Mouse (Mus musculus) lung, adult 10 weeks (tissue): Measurements from ENCODE around the gene Amh. TPM values are rescaled to one million over a fixed set of nuclear protein-coding genes. Genes with fewer than 3 reads are reported as not detected.

Source experiments
- polyA plus RNA-seq: library from polyadenylated mRNA; stranded (reverse); fragments of 350-450 nt; fragmentation: Illumina TruSeq; extraction: RNeasy Lipid Tissue Mini Kit (QIAGEN cat#74804); gene quantifications from one replicate; pipeline ENCODE4 v1.2.3, GENCODE M21; 2014; ENCODE audit warnings: low read depth, low replicate concordance; ENCODE audit not compliant: insufficient read depth

The Amh gene
- 0.19 TPM for polyA plus RNA-seq

GRCm38 (mm10) chr10:80804916-80805315, at the start of gene Amh:
Amh (plus strand) TSS chr10:80805243.

DNA sequence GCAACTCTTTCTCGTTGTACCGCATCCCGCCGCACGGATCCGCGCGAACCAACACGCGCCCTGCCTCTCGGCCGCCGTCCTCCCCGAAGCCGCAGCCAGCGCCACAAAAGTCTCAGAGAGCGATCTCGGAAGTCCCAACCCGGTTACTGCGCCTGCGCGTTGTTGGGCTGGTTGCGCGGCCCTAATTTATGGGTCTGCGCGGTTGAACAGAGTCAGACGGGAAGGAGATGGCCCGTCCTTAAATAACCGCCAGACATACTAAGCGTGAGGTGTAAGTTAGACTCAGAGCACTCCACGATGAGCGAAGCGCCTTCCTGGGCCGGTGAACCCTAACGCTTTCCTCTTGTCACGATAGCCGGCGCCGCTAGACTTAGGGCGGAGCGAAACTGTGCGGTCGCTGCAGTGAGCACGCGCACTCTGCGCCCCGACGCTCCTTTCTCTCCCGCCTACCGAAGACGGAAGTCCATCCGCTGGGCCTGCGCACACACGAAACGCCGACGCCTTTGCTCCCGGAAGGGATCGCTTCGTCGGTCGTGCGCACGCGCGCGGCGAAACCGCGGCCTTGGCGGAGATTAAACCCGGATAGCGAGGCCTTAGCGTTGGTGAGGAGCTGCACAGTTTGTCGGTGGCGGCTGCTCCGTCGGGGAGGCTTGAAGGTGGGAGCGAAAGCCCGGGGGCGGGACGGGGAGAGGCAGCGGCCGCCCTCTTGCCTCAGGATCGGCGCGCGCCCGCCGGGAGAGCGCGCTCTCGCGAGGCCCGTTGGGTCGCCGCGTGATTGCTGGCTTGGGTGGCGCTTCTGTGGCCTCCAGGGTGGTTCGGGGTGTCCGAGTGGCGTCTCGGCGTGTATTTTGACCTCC, 6.7 kb upstream of the Amh start, which contains the start of the genes Sf3a2 and Plekhj1:
TSS of gene Sf3a2 (plus strand) at position 49 of the 857 bp plus-strand sequence.
TSS of gene Plekhj1 (minus strand) at position 477 of the 857 bp plus-strand sequence.

DNA sequence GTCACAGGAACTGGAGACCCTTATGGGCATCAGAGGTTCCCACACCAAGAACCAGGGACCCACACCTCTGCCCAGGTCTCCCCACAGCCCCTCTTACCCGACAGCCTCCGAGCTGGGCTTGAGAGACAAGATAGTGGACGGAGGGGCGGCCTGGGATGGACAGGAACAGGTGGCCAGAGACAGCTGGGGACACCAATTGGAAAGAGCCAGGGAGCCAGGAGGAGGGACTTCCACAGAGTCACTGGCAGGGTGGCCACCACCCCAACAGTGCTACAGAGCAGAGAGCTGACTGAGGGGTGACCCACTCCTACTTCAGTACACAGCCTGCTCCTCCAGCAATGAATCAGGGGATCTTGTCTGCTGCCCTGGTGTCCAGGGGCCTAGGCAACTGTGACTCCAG, 8.3 kb downstream of the Amh start, which contains the start of gene Jsrp1:
TSS of gene Jsrp1 (minus strand) at position 133 of the 400 bp plus-strand sequence.

GRCm38 (mm10) chr10:80826151-80827062, 21.4 kb downstream of the Amh start, which contains the start of gene Oaz1:
Oaz1 (plus strand) TSS chr10:80826656.

GRCm38 (mm10) chr10:80843931-80844547, 39.0 kb downstream of the Amh start, which contains the start of gene Lingo3:
Lingo3 (minus strand) TSS chr10:80844039.

DNA sequence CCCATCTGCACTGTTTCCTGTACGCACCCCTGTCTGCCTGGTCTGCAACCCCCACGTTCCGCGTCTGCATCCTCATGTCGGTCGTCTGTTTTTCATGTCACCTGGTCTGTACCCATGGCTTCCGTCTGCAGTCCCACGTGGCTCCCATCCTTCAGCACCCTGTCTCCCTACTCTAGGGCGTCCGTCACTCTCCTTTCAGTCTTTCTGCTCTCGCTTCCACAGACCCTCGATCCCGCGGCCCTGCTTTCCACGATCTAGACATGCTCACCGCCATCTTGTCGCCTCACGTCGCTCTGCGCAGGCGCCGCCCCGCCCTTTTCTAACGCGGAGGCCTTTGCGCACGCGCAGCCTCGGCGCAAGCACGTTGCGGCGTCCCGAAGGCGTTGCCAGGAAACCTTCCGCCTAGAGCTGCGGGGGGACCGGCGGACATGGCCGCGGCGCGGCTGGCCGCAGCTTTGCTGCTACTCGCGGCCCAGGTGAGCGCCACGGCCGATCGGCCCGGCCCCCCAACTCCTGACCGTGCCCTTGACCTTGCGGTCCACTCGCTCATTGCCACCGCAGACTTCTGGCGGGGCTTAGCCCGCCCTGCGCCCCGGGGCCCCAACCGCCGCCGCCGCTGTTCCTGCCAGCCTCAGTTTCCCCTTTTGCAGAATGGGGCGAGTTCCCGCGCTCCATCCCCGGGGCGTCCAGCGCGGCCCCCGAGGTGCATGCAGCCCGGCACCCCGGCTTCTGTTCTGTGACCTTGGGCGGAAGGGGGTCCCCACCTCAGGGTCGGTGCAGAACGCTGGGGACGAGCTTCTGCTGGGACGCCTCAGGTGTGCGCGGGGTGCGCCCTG, 50.1 kb downstream of the Amh start, which contains the start of the genes Lsm7 and Sppl2b:
TSS of gene Lsm7 (minus strand) at position 297 of the 836 bp plus-strand sequence.
TSS of gene Sppl2b (plus strand) at position 363 of the 836 bp plus-strand sequence.

Other genes with a start within 250 kb of the Amh start
- 10.9 TPM for gene Rexo1, start 243.7 kb upstream of the Amh start, polyA plus RNA-seq
- gene Klf16, start 227.9 kb upstream of the Amh start, polyA plus RNA-seq = 10.0 TPM
- 63.0 TPM for gene Abhd17a, start 214.9 kb upstream of the Amh start, polyA plus RNA-seq
- gene Scamp4, start 202.4 kb upstream of the Amh start, polyA plus RNA-seq = 39.5 TPM
- 1.3 TPM for gene Adat3, start 202.4 kb upstream of the Amh start, polyA plus RNA-seq
- 0.44 TPM for gene Gm49322, start 199.2 kb upstream of the Amh start, polyA plus RNA-seq
- 98.5 TPM for gene Csnk1g2, start 182.4 kb upstream of the Amh start, polyA plus RNA-seq
- 24.0 TPM for gene Btbd2, start 148.2 kb upstream of the Amh start, polyA plus RNA-seq
- gene Mknk2, start 127.1 kb upstream of the Amh start, polyA plus RNA-seq = 80.0 TPM
- 23.9 TPM for gene Mob3a, start 103.3 kb upstream of the Amh start, polyA plus RNA-seq
- gene Izumo4, start 103.1 kb upstream of the Amh start, polyA plus RNA-seq = 26.3 TPM
- gene Ap3d1, start 63.0 kb upstream of the Amh start, polyA plus RNA-seq = 26.6 TPM
- 6.0 TPM for gene Dot1l, start 50.0 kb upstream of the Amh start, polyA plus RNA-seq
- 19.4 TPM for gene Sf3a2, start 7.0 kb upstream of the Amh start, polyA plus RNA-seq
- 47.8 TPM for gene Plekhj1, start 6.6 kb upstream of the Amh start, polyA plus RNA-seq
- gene Jsrp1, start 8.3 kb downstream of the Amh start, polyA plus RNA-seq = not detected
- gene Oaz1, start 21.4 kb downstream of the Amh start, polyA plus RNA-seq = 1,024 TPM
- not detected for gene Lingo3, start 38.8 kb downstream of the Amh start, polyA plus RNA-seq
- gene Lsm7, start 50.0 kb downstream of the Amh start, polyA plus RNA-seq = 119 TPM
- 9.4 TPM for gene Sppl2b, start 50.0 kb downstream of the Amh start, polyA plus RNA-seq
- not detected for gene Tmprss9, start 66.6 kb downstream of the Amh start, polyA plus RNA-seq
- gene Timm13, start 95.7 kb downstream of the Amh start, polyA plus RNA-seq = 173 TPM
- 5.4 TPM for gene Lmnb2, start 113.0 kb downstream of the Amh start, polyA plus RNA-seq
- gene Gadd45b, start 124.8 kb downstream of the Amh start, polyA plus RNA-seq = 63.5 TPM
- 1.2 TPM for gene Gng7, start 209.7 kb downstream of the Amh start, polyA plus RNA-seq
- not detected for gene Diras1, start 220.4 kb downstream of the Amh start, polyA plus RNA-seq
- gene Slc39a3, start 232.2 kb downstream of the Amh start, polyA plus RNA-seq = 15.7 TPM